Mouse (Mus musculus) ES-Bruce4 (cell line): ENCODE measurements at regions not wholly inside any gene's neighbourhood (a gene's known extent, or its start where the extent isn't known, plus 50 kb on each side); places are given as distances from the start of the nearest gene placed in this dataset.

Source experiments
- CTCF ChIP-seq: IDR thresholded peaks from one replicate; pipeline ENCODE4 v1.8.1; 2011; ENCODE audit warnings: low read depth, low read length
- POLR2A ChIP-seq: IDR thresholded peaks from one replicate; pipeline ENCODE4 v1.8.1; 2011; ENCODE audit warnings: low read length; ENCODE audit not compliant: insufficient read depth

DNA sequence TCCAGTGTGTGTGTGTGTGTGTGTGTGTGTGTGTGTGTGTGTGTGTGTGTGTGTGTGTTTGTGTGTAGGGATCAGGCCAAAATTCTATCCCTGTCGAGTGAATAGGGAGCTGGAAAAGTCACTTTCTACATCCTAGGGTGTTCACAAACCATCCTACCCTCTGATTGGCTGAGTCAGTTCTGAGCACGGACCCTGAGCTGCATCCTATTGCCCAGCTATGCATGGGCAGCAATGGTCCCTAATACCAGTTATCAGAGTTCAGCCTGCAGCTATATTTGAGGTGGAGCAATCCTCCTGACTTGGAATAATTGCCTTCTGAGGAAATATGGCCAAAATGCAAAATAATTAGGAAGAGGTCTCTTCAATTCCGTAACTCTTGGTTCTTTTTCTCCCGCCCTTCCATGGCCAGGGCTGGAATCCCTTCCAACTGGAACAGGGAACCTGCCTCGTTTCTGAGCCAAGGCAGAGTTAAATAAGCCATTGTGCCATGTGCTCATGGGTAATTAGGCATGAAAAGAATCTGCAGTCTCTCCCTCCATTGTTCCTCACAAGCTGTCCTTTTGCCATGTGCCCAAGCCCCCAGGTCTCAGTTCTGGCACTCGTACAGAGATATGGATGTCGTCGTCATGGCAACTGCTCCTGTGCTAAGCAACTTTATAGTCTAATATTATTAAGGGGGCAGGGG, 141.5 kb upstream of the Ubash3b start:
- TF ChIP-seq CTCF (no peak), POLR2A (no peak)
